Mouse (Mus musculus) ES-E14 (cell line): ENCODE results near the gene Mtfp1. TPM values are rescaled to one million over a fixed set of nuclear protein-coding genes. Genes with fewer than 3 reads are reported as not detected.

Experiments used
- DNase-seq: peaks from one replicate; pipeline ENCODE4 v3.0.0-alpha.2; 2013; ENCODE audit warnings: low read depth, low spot score
- H3K27ac ChIP-seq: 2 replicates; pipeline ENCODE4 v1.5.1; 2012; ENCODE audit warnings: low read depth, mild to moderate bottlenecking, low read length, moderate library complexity, mixed read lengths; ENCODE audit not compliant: poor library complexity, insufficient read depth, severe bottlenecking
- H3K36me3 ChIP-seq: 2 replicates; pipeline ENCODE4 v1.6.1; 2012; ENCODE audit warnings: mild to moderate bottlenecking, low read length, moderate library complexity, mixed read lengths; ENCODE audit not compliant: control insufficient read depth, poor library complexity, insufficient read depth, severe bottlenecking
- H3K4me1 ChIP-seq, 2 experiments: fragments of 150-350 bp in 1 of 2; sonication (generic) in 1 of 2; 2 replicates each; pipeline ENCODE4 v1.6.1; 2012; ENCODE audit warnings: low read length in 2 of 2, mild to moderate bottlenecking in 1 of 2, mixed read lengths in 1 of 2; ENCODE audit not compliant: control insufficient read depth in 2 of 2, insufficient read depth in 2 of 2, poor library complexity in 1 of 2
- H3K4me3 ChIP-seq, 2 experiments: fragments of 150-350 bp in 1 of 2; sonication (generic) in 1 of 2; 2 replicates each; pipeline ENCODE4 v1.5.1; 2012; ENCODE audit warnings: low read length in 2 of 2, low read depth in 1 of 2, mild to moderate bottlenecking in 1 of 2, mixed read lengths in 1 of 2; ENCODE audit not compliant: insufficient read depth in 1 of 2, poor library complexity in 1 of 2, severe bottlenecking in 1 of 2
- H3K9ac ChIP-seq: 2 replicates; pipeline ENCODE4 v1.6.1; 2012; ENCODE audit warnings: low read depth, mild to moderate bottlenecking, low read length, mixed read lengths; ENCODE audit not compliant: poor library complexity, insufficient read depth, severe bottlenecking
- H3K9me3 ChIP-seq: fragments of 150-350 bp; sonication (generic); 2 replicates; pipeline ENCODE4 v1.6.1; 2012; ENCODE audit warnings: low read depth, mild to moderate bottlenecking, low read length; ENCODE audit not compliant: control insufficient read depth, insufficient read depth
- CHD2 ChIP-seq: IDR thresholded peaks from 2 replicates; pipeline ENCODE4 v1.6.1; 2014; ENCODE audit warnings: mild to moderate bottlenecking, low read depth, low read length, inconsistent platforms
- HCFC1 ChIP-seq: IDR thresholded peaks from 2 replicates; pipeline ENCODE4 v1.6.1; 2012; ENCODE audit warnings: low read length, inconsistent platforms, borderline replicate concordance; ENCODE audit not compliant: insufficient read depth
- MAFK ChIP-seq: IDR thresholded peaks from 2 replicates; pipeline ENCODE4 v1.6.1; 2014; ENCODE audit warnings: mild to moderate bottlenecking, low read depth, low read length, inconsistent platforms; ENCODE audit not compliant: insufficient read depth
- ZC3H11A ChIP-seq: IDR thresholded peaks from 2 replicates; pipeline ENCODE4 v1.6.1; 2012; ENCODE audit warnings: low read depth, mild to moderate bottlenecking, inconsistent platforms, low read length, borderline replicate concordance
- ZNF384 ChIP-seq: IDR thresholded peaks from 2 replicates; pipeline ENCODE4 v1.6.1; 2012; ENCODE audit warnings: low read depth, low read length, inconsistent platforms
- in situ Hi-C, 2 experiments: fragments of 600-800 bp; cut with MboI; formaldehyde crosslinking; loops; one replicate each; pipeline ENCODE4 v1.15.1; 2025; ENCODE audit warnings: low sequenced_read_pairs in 2 of 2, inconsistent platforms in 1 of 2; ENCODE audit not compliant: unreplicated experiment in 2 of 2
- total RNA-seq: library from RNA; depleted of rRNA; stranded (reverse); fragments of 300-350 nt; gene quantifications from 2 replicates; pipeline ENCODE4 v1.2.3, GENCODE M21; 2012

Gene Mtfp1
- total RNA-seq, 1 experiment: 12.7 TPM

- in situ Hi-C loops: no loop called here
- H3K9ac ChIP-seq: no peak overlapping the region
- no peak overlapping the region for H3K4me3 ChIP-seq
- DNase-seq: no peak
- no peak overlapping the region for H3K27ac ChIP-seq
- H3K4me1 ChIP-seq: no peaks in the 10 kb centered on the region
- no peaks in the 10 kb centered on the region for H3K9me3 ChIP-seq
- no peak for TF ChIP-seq HCFC1
- no peak for TF ChIP-seq ZNF384
- TF ChIP-seq MAFK: no peak
- no peak for TF ChIP-seq ZC3H11A
- TF ChIP-seq CHD2: no peak
- H3K36me3 ChIP-seq: no peaks in the 10 kb centered on the region
Measured at GRCm38 (mm10) chr11:4069664-4070063, 25.6 kb downstream of the Mtfp1 start.

- no peaks in the 10 kb centered on the region for H3K4me1 ChIP-seq
- no peak for DNase-seq
- TF ChIP-seq HCFC1 (no peak), ZNF384 (no peak), ZC3H11A (no peak), CHD2 (no peak), MAFK (no peak)
- H3K27ac ChIP-seq: no peak within 1 kb of the TSS
- H3K9ac ChIP-seq: no peak within 1 kb of the TSS
- no peaks in the 10 kb centered on the region for H3K9me3 ChIP-seq
- in situ Hi-C loops: no loop called here
- H3K4me3 ChIP-seq: no peak within 1 kb of the TSS
- no peaks in the 10 kb centered on the region for H3K36me3 ChIP-seq
Measured at GRCm38 (mm10) chr11:4064627-4065122, 30.6 kb downstream of the Mtfp1 start, which contains the start of gene Sec14l3. Gene Sec14l3 (plus strand): TSS chr11:4064841.

- no peak overlapping the region for H3K9ac ChIP-seq
- H3K4me1 ChIP-seq: no peaks in the 10 kb centered on the region
- no peaks in the 10 kb centered on the region for H3K9me3 ChIP-seq
- DNase-seq: no peak
- H3K4me3 ChIP-seq: no peak overlapping the region
- H3K27ac ChIP-seq: no peak overlapping the region
- no peaks in the 10 kb centered on the region for H3K36me3 ChIP-seq
- no peak for TF ChIP-seq ZNF384
- no peak for TF ChIP-seq MAFK
- no peak for TF ChIP-seq CHD2
- no peak for TF ChIP-seq ZC3H11A
- no peak for TF ChIP-seq HCFC1
- in situ Hi-C loops: no loop called here
Measured at GRCm38 (mm10) chr11:4062981-4063380, 32.3 kb downstream of the Mtfp1 start.

GRCm38 (mm10) chr11:4062523-4062922 is 32.7 kb downstream of the Mtfp1 start:
- TF ChIP-seq ZC3H11A: no peak
- TF ChIP-seq MAFK: no peak
- TF ChIP-seq CHD2: no peak
- TF ChIP-seq ZNF384: no peak
- TF ChIP-seq HCFC1: no peak
- H3K4me3 ChIP-seq: no peak overlapping the region
- H3K36me3 ChIP-seq: no peaks in the 10 kb centered on the region
- H3K4me1 ChIP-seq: no peaks in the 10 kb centered on the region
- H3K9me3 ChIP-seq: no peaks in the 10 kb centered on the region
- H3K9ac ChIP-seq: no peak overlapping the region
- no peak overlapping the region for H3K27ac ChIP-seq
- in situ Hi-C loops: no loop called here
- no peak for DNase-seq
